Mouse (Mus musculus): ENCODE measurements around the gene Srd5a1.

GRCm38 (mm10) chr13:69532101-69532892 lies 78.9 kb downstream of the Srd5a1 start:
- no peak for TF ChIP-seq CTCF (IDR thresholded peaks at IDR 0.05; ENCODE audit: low read depth, low read length)
- TF ChIP-seq POLR2A (IDR thresholded peaks at IDR 0.05; ENCODE audit: insufficient read depth, low read length) = no peak

Measured in ES-Bruce4 (cell line).